Mouse (Mus musculus) spleen, postnatal 0 days (tissue): Measurements from ENCODE around the gene Vmn1r57. TPM values are rescaled to one million over a fixed set of nuclear protein-coding genes. Genes with fewer than 3 reads are reported as not detected.

Experiments used
- polyA plus RNA-seq: library from polyadenylated mRNA; unstranded; fragments of >200 nt; fragmentation: Nextera tagmentation; extraction: Ambion mirVana; gene quantifications from 2 replicates; pipeline ENCODE4 v1.2.1, GENCODE M21; 2015

The Vmn1r57 gene
- not detected in 2 replicates for polyA plus RNA-seq

DNA sequence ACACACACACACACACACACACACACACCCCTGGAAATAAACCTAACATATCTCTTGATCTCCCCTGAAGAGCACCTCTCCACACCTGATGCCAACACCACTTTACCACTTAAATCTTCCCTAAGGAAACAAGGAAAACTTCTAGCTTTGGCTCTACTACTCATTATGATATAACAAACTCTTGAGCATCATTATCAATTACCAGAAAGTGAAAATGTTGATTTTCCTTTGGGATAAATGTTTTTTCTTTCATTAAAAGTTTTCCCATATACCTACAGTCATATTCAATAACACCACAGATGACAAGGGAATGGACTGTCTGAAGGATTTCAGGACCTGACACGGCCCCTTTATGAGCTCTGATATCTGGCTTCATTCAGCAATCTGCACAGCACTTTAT, at the start of gene Vmn1r57:
Gene Vmn1r57 (plus strand): TSS at position 301 of the 400 bp plus-strand sequence.

DNA sequence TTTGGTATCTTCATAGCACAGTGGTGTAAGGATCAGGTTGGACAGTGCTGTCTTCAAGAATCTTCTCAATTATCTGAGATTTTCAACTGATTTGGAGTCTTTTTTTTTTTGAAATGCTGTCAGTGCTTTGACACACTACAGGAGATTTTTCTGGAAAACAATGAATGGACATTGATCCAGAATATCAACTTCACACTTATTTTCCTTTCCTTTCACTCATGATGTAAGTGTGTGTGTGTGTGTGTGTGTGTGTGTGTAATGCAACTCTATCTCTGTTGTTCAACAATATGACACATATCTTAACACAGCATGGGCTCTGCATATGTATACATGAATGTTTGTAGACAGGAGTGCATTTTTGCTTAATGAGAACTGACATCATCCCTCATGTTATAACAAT, 21.6 kb upstream of the Vmn1r57 start, which contains the start of gene Vmn1r56:
Gene Vmn1r56 (minus strand): TSS at position 101 of the 400 bp plus-strand sequence.

Other genes with a start within 250 kb of the Vmn1r57 start
- not detected in 2 replicates for gene Sbk3, start 247.3 kb upstream of the Vmn1r57 start, polyA plus RNA-seq
- gene Zfp579, start 222.3 kb upstream of the Vmn1r57 start, polyA plus RNA-seq = 6.4 and 9.8 TPM in 2 replicates
- gene Zfp524, start 204.1 kb upstream of the Vmn1r57 start, polyA plus RNA-seq = 10.6 and 10.8 TPM in 2 replicates
- 14.5 and 16.2 TPM in 2 replicates for gene Fiz1, start 203.8 kb upstream of the Vmn1r57 start, polyA plus RNA-seq
- gene Gm44973, start 203.0 kb upstream of the Vmn1r57 start, polyA plus RNA-seq = 3.6 and 5.3 TPM in 2 replicates
- gene Zfp865, start 198.1 kb upstream of the Vmn1r57 start, polyA plus RNA-seq = 2.8 and 4.2 TPM in 2 replicates
- gene Ccdc106, start 197.9 kb upstream of the Vmn1r57 start, polyA plus RNA-seq = 0.67 and 0.95 TPM in 2 replicates
- gene 4632433K11Rik, start 184.4 kb upstream of the Vmn1r57 start, polyA plus RNA-seq = not detected in 2 replicates
- gene Zfp784, start 180.0 kb upstream of the Vmn1r57 start, polyA plus RNA-seq = 1.7 and 2.3 TPM in 2 replicates
- gene Zfp580, start 167.0 kb upstream of the Vmn1r57 start, polyA plus RNA-seq = 6.8 and 10.0 TPM in 2 replicates
- 82.2 and 85.4 TPM in 2 replicates for gene U2af2, start 156.3 kb upstream of the Vmn1r57 start, polyA plus RNA-seq
- 68.8 and 71.1 TPM in 2 replicates for gene Epn1, start 138.3 kb upstream of the Vmn1r57 start, polyA plus RNA-seq
- gene Rfpl4, start 101.5 kb upstream of the Vmn1r57 start, polyA plus RNA-seq = not detected in 2 replicates
- gene Rasl2-9, start 92.5 kb upstream of the Vmn1r57 start, polyA plus RNA-seq = 0.53 and 0.63 TPM in 2 replicates
- gene Vmn1r55, start 68.8 kb upstream of the Vmn1r57 start, polyA plus RNA-seq = not detected in 2 replicates
- not detected in 2 replicates for gene Vmn1r56, start 21.7 kb upstream of the Vmn1r57 start, polyA plus RNA-seq
- gene Gm5065, start 132.0 kb downstream of the Vmn1r57 start, polyA plus RNA-seq = not detected in 2 replicates
- not detected in 2 replicates for gene Nlrp2, start 132.5 kb downstream of the Vmn1r57 start, polyA plus RNA-seq
- not detected in 2 replicates for gene Vmn1r58, start 194.9 kb downstream of the Vmn1r57 start, polyA plus RNA-seq
- gene Vmn1r59, start 238.3 kb downstream of the Vmn1r57 start, polyA plus RNA-seq = not detected in 2 replicates